Mouse (Mus musculus) heart, embryonic 11.5 days (tissue): ENCODE measurements around the gene Fsip1. TPM values are rescaled to one million over a fixed set of nuclear protein-coding genes. Genes with fewer than 3 reads are reported as not detected.

ENCODE experiments used
- ATAC-seq: fragments of 200-750 bp; cut with Nextera tagmentation; replicated peaks from 2 replicates; pipeline ENCODE4 v1.8.0; 2017; ENCODE audit warnings: moderate library complexity; ENCODE audit not compliant: insufficient number of reproducible peaks, low FRiP score, low TSS enrichment
- H3K27ac ChIP-seq: fragments of 300-500 bp; sonication (generic); 2 replicates; pipeline ENCODE4 v1.5.1; 2014; ENCODE audit warnings: mild to moderate bottlenecking, low read depth, low read length
- H3K27me3 ChIP-seq: fragments of 300-500 bp; sonication (generic); 2 replicates; pipeline ENCODE4 v1.6.1; 2014; ENCODE audit warnings: mild to moderate bottlenecking, low read length, mixed read lengths; ENCODE audit not compliant: control insufficient read depth, insufficient read depth
- H3K36me3 ChIP-seq: fragments of 300-500 bp; sonication (generic); 2 replicates; pipeline ENCODE4 v1.6.1; 2014; ENCODE audit warnings: mild to moderate bottlenecking, low read length, moderate library complexity, mixed read lengths; ENCODE audit not compliant: control insufficient read depth, insufficient read depth
- H3K4me1 ChIP-seq: fragments of 300-500 bp; sonication (generic); 2 replicates; pipeline ENCODE4 v1.6.1; 2014; ENCODE audit warnings: low read length; ENCODE audit not compliant: control insufficient read depth, insufficient read depth
- H3K4me2 ChIP-seq: fragments of 300-500 bp; sonication (generic); 2 replicates; pipeline ENCODE4 v1.6.1; 2014; ENCODE audit warnings: mild to moderate bottlenecking, moderate library complexity
- H3K4me3 ChIP-seq: fragments of 300-500 bp; sonication (generic); 2 replicates; pipeline ENCODE4 v1.5.1; 2014; ENCODE audit warnings: low read depth, low read length
- H3K9ac ChIP-seq: fragments of 300-500 bp; sonication (generic); 2 replicates; pipeline ENCODE4 v1.6.1; 2014; ENCODE audit warnings: mild to moderate bottlenecking, low read depth, low read length, moderate library complexity
- H3K9me3 ChIP-seq: fragments of 300-500 bp; sonication (generic); replicated peaks from 2 replicates; pipeline ENCODE4 v1.6.1; 2016; ENCODE audit warnings: low read length; ENCODE audit not compliant: control insufficient read depth
- WGBS: fragments of 180-500 bp; shearing (Covaris S2); extraction: QIAGEN DNeasy Blood & Tissue Kit; methylation state at CpG from one replicate; pipeline ENCODE4 v1.1.7; 2014; ENCODE audit not compliant: insufficient replicate concordance; 5-methylcytosine and 5-hydroxymethylcytosine counted together
- polyA plus RNA-seq: library from polyadenylated mRNA; unstranded; fragments of >200 nt; fragmentation: Nextera tagmentation; extraction: Ambion mirVana; gene quantifications from 2 replicates; pipeline ENCODE4 v1.2.1, GENCODE M21; 2014

The Fsip1 gene
- polyA plus RNA-seq, 1 experiment from 2014 or later = 0.34 TPM

DNA sequence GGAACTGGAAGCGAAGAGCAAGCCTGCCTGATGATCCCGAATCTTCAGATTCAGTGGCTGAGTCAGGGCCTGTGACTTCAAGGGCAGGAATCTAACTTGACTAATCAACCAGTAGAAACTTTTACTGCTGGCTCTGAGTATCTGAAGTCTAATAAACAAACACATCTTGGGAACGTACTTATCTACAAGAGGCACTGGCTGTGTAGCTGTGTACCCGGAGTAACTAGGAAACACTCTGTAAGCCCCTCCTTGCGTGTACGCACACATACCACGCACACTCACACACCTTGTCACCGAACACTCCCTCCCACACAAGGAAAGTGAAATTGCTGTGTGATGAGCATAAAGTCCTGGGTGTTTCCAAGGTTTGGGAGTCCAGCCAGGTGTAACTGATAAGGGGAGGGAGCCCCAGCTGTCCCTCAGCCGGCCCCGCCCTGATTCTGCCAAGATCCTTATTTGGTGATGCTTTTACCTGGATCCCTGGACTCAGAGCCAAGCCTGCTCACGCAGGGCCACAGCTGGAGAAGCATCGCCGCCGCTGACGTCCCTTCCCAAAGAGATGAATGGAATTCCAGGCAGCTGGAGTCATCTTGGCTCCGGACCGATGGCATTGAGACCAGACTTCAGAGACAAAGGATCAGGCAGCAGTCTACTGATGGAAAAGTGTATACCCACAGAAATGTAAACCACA is 146.4 kb downstream of the Fsip1 start:
- Histone ChIP-seq H3K36me3 (no peaks in the 10 kb centered on the region), H3K27ac (peak overlapping the region; percentile 46; the same call in 1 of the 2 replicates), H3K4me2 (peak overlapping the region; percentile 95), H3K9me3 (no peaks in the 10 kb centered on the region), H3K9ac (peak overlapping the region; percentile 18; the same call in 1 of the 2 replicates), H3K27me3 (no peaks in the 10 kb centered on the region), H3K4me3 (peak overlapping the region; percentile 57), H3K4me1 (peaks cover 10% of the 10 kb centered on the region)
- WGBS = 26% methylated on average over 17 of the region's 17 CpGs
- no peak for ATAC-seq

DNA sequence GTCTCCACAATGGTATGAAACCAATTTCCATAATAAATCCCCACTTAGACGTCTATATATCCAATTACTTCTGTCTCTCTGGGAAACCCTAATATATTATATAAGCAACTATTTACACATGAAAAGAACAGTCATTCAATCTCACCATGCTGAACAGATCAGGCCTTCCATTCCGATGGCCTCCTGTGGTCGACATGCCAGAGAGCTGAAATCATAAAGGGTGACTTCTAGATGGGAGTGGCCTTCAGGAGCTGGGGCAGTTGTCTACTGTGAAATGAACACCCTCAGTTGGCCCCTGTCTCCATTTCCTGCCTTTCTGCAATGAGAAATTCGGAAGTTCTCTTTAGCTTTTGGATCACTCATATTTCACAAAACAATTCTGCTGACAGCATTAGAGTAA is 154.6 kb downstream of the Fsip1 start:
- 78% methylated on average over 4 of the region's 4 CpGs for WGBS
- H3K4me3 ChIP-seq = no peak overlapping the region
- no peak overlapping the region for H3K9ac ChIP-seq
- H3K27ac ChIP-seq = no peak overlapping the region
- H3K4me2 ChIP-seq = no peak overlapping the region
- no peaks in the 10 kb centered on the region for H3K4me1 ChIP-seq
- H3K36me3 ChIP-seq = no peaks in the 10 kb centered on the region
- no peaks in the 10 kb centered on the region for H3K9me3 ChIP-seq
- ATAC-seq = no peak
- H3K27me3 ChIP-seq = no peaks in the 10 kb centered on the region

DNA sequence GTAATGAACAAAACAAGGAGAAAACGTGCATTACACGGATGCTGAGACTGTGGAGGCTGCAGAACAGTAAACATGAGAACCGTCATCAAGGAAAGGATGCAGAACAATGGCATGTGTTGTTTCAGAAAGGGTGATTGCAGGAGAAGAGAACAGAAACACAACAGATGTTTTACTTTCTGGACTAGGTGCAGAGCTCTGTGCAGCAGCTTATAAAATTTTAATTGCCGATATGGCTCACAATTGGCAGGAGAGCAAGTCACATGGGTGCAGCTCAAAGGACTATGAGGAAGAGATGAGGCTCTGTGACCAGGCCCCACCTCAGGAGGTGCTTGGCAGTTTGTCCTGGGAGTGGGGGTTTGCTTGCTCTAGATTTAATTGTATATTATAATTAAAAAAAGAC is 157.7 kb downstream of the Fsip1 start:
- no peak for ATAC-seq
- Histone ChIP-seq H3K4me1 (no peaks in the 10 kb centered on the region), H3K9ac (no peak overlapping the region), H3K9me3 (no peaks in the 10 kb centered on the region), H3K4me3 (no peak overlapping the region), H3K36me3 (no peaks in the 10 kb centered on the region), H3K27me3 (no peaks in the 10 kb centered on the region), H3K4me2 (no peak overlapping the region), H3K27ac (no peak overlapping the region)
- 77% methylated on average over 4 of the region's 4 CpGs for WGBS

DNA sequence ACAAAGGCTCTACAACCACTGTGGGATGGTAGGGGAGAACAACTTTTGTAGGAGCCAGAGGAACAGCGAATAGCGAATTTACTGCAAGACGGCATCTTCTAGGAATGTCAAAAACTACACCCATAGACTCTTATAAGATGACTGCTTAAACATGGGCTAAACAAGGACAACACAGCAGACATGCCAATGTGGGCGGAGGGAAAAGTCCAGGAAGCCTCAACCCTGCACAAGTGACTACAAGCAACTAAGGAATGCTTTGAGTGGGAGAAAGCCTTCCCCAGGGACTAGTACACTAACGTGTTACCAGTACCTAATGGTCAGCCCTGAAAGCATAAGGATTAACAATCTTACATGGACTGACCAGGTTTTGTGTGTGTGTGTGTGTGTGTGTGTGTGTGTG is 165.5 kb downstream of the Fsip1 start:
- H3K36me3 ChIP-seq = no peaks in the 10 kb centered on the region
- H3K27me3 ChIP-seq = no peaks in the 10 kb centered on the region
- 85% methylated on average over 5 of the region's 5 CpGs for WGBS
- no peak overlapping the region for H3K9ac ChIP-seq
- no peak for ATAC-seq
- no peak overlapping the region for H3K27ac ChIP-seq
- no peak overlapping the region for H3K4me3 ChIP-seq
- no peaks in the 10 kb centered on the region for H3K4me1 ChIP-seq
- no peak overlapping the region for H3K4me2 ChIP-seq
- H3K9me3 ChIP-seq = no peaks in the 10 kb centered on the region

DNA sequence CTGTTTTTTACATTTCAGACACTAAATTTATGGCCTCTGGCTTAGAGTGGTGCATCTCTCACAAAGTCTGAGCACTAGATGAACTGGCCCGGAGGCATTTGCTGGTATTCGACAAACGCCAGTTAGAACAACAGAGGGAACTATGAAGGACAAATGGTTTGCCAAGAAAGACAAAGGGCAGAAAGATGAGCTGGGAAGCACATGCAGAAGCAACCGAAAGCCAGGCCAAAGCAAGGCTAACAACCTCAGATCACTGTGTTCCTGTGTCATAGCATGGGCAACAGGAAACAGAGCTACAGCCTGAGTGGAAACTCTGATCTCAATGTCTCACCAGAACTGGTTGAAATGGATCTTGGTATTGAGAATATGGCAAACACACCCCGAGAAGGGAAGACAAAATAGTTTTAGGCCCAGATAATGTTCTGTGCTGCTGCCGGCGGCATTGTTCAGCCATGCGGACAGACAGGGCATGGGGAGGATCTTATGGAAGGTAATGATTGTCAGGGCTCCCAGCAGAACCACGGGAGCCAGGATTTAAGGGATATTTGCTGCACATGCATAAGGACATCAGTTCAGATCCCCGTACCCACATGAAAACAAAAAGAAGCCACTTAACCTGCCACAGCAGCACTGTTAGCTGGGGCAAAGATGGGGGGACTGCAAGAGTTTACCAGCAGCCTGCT is 169.6 kb downstream of the Fsip1 start:
- H3K27me3 ChIP-seq = no peaks in the 10 kb centered on the region
- H3K27ac ChIP-seq = no peak overlapping the region
- no peak for ATAC-seq
- H3K9ac ChIP-seq = no peak overlapping the region
- H3K36me3 ChIP-seq = no peaks in the 10 kb centered on the region
- H3K9me3 ChIP-seq = no peaks in the 10 kb centered on the region
- 76% methylated on average over 10 of the region's 10 CpGs for whole genome bisulfite sequencing
- no peak overlapping the region for H3K4me3 ChIP-seq
- no peak overlapping the region for H3K4me2 ChIP-seq
- no peaks in the 10 kb centered on the region for H3K4me1 ChIP-seq

DNA sequence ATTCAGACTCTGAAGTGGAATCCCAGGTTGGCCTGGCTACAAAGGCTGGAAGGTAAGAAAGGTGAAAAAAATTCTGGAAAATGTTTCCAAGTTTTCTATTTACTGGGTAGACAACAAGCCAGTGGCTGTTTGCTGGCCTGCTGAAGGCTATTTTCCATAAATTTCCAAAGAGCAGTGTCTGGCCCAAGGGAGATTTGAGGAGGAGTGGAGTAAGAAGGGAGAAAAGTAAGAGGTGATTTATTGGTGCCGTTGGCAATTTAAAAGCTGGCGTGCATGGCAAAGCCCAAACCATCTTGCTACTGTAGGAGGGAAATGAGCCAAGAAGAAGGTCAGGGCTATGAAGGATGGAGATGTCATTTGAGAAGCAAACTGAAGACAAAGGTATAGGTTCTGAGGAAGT is 171.1 kb downstream of the Fsip1 start:
- Histone ChIP-seq H3K4me1 (no peaks in the 10 kb centered on the region), H3K9ac (no peak overlapping the region), H3K27me3 (no peaks in the 10 kb centered on the region), H3K4me2 (no peak overlapping the region), H3K36me3 (no peaks in the 10 kb centered on the region), H3K27ac (no peak overlapping the region), H3K9me3 (no peaks in the 10 kb centered on the region), H3K4me3 (no peak overlapping the region)
- WGBS = 93% methylated on average over 2 of the region's 2 CpGs
- ATAC-seq = no peak

DNA sequence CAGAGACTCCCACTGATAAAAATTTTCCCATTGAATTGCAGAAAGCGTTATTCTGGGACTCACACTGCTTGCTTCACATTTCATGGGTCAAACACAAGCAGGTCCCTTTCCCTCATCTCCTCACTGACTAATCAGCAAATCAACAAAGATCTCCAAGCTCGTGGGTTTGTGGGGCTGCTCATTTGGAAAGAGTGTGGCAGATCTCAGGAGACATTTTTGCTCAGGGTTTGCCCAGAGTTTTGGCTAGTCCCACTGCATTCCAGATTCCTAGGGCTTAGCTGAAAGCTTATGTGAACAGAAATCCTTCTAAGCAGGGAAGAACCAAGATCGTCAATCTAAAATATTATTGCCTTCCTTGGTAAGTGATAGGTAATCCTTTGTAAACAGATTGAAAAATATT is 172.1 kb downstream of the Fsip1 start:
- H3K36me3 ChIP-seq = no peaks in the 10 kb centered on the region
- no peak for ATAC-seq
- H3K27ac ChIP-seq = no peak overlapping the region
- H3K27me3 ChIP-seq = no peaks in the 10 kb centered on the region
- no peaks in the 10 kb centered on the region for H3K9me3 ChIP-seq
- 68% methylated on average over 3 of the region's 3 CpGs for WGBS
- no peaks in the 10 kb centered on the region for H3K4me1 ChIP-seq
- no peak overlapping the region for H3K4me2 ChIP-seq
- no peak overlapping the region for H3K4me3 ChIP-seq
- H3K9ac ChIP-seq = no peak overlapping the region

DNA sequence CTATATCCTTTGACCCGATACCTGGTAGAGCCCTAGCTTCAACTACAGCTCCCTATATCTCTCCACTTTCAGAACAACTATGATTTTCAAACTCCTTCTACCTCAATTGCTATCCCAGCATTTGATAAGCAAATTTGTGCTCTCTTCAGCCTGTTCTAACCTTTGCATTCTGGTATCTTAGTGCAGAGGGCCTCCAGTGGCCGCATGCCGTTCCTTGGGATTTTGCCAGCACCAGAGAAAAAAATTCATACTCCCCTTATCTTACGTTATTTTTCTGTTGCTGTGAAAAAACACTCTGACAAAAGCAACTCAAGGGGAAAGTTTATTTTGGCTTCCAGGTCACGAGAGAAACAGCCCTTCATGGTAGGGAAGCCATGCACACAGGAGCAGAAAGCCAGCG is 173.1 kb downstream of the Fsip1 start:
- no peak for ATAC-seq

DNA sequence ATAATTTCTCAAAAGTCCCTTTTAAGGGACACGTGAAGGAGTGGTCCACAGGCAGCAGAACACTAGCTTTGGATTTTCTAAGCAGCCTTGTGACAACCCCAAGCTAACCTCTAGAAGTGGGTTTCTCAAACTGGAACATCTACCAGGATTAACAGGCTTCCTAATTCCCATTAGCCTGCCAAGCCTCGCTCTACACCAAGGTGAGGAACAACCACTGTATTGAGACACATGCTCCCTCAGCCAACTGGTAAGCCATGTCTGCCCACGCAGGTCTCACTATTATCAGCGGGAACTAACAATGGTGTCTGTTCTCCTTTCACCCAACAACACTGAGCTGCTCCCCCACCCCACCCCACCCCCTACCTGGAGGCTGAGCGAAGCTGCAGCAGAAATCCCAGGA is 175.2 kb downstream of the Fsip1 start:
- Histone ChIP-seq H3K9ac (no peak overlapping the region), H3K27ac (no peak overlapping the region), H3K4me3 (no peak overlapping the region), H3K4me1 (no peaks in the 10 kb centered on the region), H3K36me3 (no peaks in the 10 kb centered on the region), H3K9me3 (no peaks in the 10 kb centered on the region), H3K4me2 (no peak overlapping the region), H3K27me3 (no peaks in the 10 kb centered on the region)
- 67% methylated on average over 5 of the region's 5 CpGs for WGBS
- no peak for ATAC-seq

More for the DNA sequence above, 173.1 kb downstream of the Fsip1 start:
- Histone ChIP-seq H3K9me3 (no peaks in the 10 kb centered on the region), H3K4me1 (no peaks in the 10 kb centered on the region), H3K4me3 (no peak overlapping the region), H3K36me3 (no peaks in the 10 kb centered on the region), H3K27me3 (no peaks in the 10 kb centered on the region), H3K9ac (no peak overlapping the region), H3K27ac (no peak overlapping the region), H3K4me2 (no peak overlapping the region)
- 70% methylated on average over 6 of the region's 6 CpGs for WGBS
